Mouse (Mus musculus) forebrain, embryonic 10.5 days (tissue): ENCODE measurements at regions not wholly inside any gene's neighbourhood (a gene's known extent, or its start where the extent isn't known, plus 50 kb on each side); places are given as distances from the start of the nearest gene placed in this dataset.

Experiments used
- DNase-seq: peaks from one replicate; pipeline ENCODE4 v3.0.0-alpha.2; 2017; ENCODE audit warnings: low spot score; ENCODE audit errors: extremely low spot score
- H3K27ac ChIP-seq: fragments of 300-500 bp; sonication (generic); 2 replicates; pipeline ENCODE4 v1.5.1; 2016; ENCODE audit warnings: mild to moderate bottlenecking
- H3K27me3 ChIP-seq: fragments of 300-500 bp; sonication (generic); 2 replicates; pipeline ENCODE4 v1.6.1; 2016; ENCODE audit warnings: mild to moderate bottlenecking; ENCODE audit not compliant: poor library complexity, severe bottlenecking
- H3K36me3 ChIP-seq: fragments of 300-500 bp; sonication (generic); replicated peaks from 2 replicates; pipeline ENCODE4 v1.6.1; 2016; ENCODE audit warnings: mild to moderate bottlenecking, moderate library complexity
- H3K4me1 ChIP-seq: fragments of 300-500 bp; sonication (generic); 2 replicates; pipeline ENCODE4 v1.6.1; 2016
- H3K4me3 ChIP-seq: fragments of 300-500 bp; sonication (generic); 2 replicates; pipeline ENCODE4 v1.5.1; 2016; ENCODE audit warnings: mild to moderate bottlenecking, moderate library complexity
- H3K9me3 ChIP-seq: fragments of 300-500 bp; sonication (generic); 2 replicates; pipeline ENCODE4 v1.6.1; 2016; ENCODE audit warnings: mild to moderate bottlenecking, moderate library complexity
- WGBS: fragments of 180-500 bp; shearing (Covaris S2); methylation state at CpG from one replicate; pipeline ENCODE4 v1.1.7; 2016; 5-methylcytosine and 5-hydroxymethylcytosine counted together

DNA sequence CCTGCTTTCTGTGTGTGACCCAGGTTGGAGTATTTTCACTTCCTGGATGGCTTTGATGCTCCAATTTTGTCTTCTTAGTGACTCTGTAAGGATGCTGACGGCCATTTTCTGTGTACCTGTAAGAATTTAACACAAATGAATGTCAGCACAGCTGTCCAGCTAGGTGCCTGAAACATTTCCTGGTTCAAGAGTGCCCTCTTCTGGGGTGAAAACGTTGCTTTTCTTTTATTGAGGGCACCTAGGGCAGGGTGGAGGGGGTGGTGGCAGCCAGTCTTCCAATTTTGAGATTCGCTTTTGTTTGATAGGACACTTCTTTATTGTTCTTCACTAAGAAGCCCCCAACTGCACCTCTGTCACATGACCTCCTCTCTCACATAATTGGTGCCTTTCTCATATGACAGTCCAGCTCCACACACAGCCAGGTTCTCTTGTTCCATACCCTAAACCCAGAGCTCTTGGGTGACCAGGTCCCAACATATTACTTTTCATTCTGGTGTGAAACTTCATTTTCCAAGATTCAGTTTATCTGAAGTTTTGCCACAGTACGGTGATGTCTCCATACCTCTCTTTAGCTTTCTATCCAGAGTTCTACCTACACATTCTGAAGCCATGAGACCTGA, 505.6 kb downstream of the Tns1 start:
- Histone ChIP-seq H3K36me3 (no peaks in the 10 kb centered on the region), H3K9me3 (no peaks in the 10 kb centered on the region), H3K27me3 (no peaks in the 10 kb centered on the region), H3K4me1 (peaks cover 5% of the 10 kb centered on the region; the same call in 1 of the 2 replicates), H3K4me3 (no peak overlapping the region), H3K27ac (peak overlapping the region; percentile 48; the same call in 1 of the 2 replicates)
- 47% methylated on average over 4 of the region's 4 CpGs for WGBS
- peak; percentile 37 for DNase-seq

DNA sequence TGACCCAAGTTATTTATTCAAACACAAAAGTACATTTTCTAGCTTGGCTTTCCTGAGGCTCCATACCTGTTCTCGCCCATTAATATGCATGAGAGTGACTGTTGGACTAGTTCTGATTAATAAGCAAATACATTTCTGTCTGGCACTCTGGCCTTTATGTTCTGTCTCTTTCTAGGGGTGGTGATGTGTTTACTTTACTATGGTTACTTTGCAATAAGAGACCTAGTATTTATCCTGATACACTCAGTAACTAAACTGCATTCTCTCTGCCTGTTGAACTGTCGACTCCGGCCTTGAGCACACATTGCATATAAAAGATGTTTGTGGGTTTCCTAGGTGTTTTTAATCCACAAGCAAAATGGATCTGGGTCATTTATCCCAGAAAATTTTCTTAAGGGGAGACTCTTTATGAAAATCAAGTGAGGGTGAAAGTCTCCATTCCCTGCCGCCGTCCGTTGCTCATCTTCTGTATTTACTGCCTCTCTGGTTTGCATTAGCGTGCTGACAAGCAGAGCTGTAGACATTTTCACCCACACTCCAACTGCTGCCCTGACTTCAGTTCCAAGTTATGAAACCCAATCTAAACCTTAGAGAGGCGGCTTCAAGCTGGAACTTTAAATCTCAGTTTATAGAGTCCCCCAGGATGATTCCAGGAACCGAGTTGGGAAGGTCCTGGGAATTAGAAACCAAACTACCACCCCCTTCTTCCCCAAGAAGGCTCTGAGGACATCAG, 530.4 kb downstream of the Tns1 start:
- WGBS = 86% methylated on average over 9 of the region's 9 CpGs
- no peak overlapping the region for H3K27ac ChIP-seq
- no peak for DNase-seq
- H3K9me3 ChIP-seq = no peaks in the 10 kb centered on the region
- no peaks in the 10 kb centered on the region for H3K27me3 ChIP-seq
- no peaks in the 10 kb centered on the region for H3K36me3 ChIP-seq
- H3K4me1 ChIP-seq = peaks cover 20% of the 10 kb centered on the region
- H3K4me3 ChIP-seq = no peak overlapping the region

DNA sequence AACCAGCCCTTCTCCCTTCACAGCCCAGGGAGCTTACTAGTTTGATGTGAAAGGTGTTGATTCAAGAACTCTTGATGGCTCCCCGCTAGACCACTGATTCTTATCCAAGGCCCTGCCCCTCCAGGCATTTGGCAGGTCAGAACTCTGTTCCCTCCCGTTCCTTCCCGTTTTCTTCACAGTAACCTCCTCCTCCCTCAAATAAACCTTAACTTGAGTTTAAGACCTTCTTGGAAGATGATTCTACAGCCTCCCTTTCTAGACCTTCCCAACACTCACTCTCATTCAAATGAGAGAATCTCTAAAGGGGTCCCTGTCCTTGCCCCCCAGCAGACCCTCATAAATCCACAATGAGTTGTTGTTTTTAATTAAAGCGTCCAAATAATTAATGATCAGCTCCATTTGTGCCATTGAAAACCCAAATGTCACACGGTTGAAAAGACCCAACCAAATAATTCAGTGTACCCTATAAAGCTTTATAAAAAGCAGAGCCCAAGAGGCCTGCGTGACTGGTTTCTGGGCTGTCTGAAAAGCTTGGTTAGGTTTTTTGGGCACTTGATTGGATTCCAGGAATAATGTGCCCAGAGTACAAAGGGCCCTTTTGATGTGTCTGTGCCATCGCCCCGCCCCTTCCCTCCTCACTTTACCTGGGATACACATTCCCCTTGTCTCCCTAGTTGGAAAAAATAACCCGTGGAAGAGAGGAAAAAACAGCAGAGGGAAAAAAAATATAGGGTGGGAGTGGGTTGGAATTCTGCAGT, 532.7 kb downstream of the Tns1 start:
- WGBS = 73% methylated on average over 9 of the region's 9 CpGs
- no peak for DNase-seq
- no peaks in the 10 kb centered on the region for H3K36me3 ChIP-seq
- H3K27me3 ChIP-seq = no peaks in the 10 kb centered on the region
- H3K4me1 ChIP-seq = peaks cover 20% of the 10 kb centered on the region
- no peak overlapping the region; the same call in 1 of the 2 replicates for H3K27ac ChIP-seq
- no peak overlapping the region for H3K4me3 ChIP-seq
- no peaks in the 10 kb centered on the region for H3K9me3 ChIP-seq

DNA sequence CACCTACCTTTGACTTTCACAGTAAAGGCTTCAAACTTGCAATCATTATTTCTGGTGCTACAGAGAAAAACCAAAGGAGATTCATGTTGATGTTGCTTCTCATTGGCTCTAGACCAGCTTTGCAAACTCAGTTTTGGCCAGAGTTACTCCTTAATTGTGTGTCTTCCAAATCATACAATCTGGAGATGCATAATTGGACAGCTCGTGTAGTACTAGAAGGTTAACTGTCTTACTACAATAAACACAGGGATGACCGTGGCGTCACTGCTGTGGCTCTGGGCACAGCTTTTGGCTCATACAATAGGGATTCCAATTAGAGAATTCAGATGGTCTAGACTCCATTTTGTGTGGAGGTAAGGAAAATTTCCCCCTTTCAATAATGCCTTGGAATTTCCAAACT, 544.6 kb downstream of the Tns1 start:
- no peaks in the 10 kb centered on the region for H3K9me3 ChIP-seq
- WGBS = 88% methylated on average over 3 of the region's 3 CpGs
- H3K4me1 ChIP-seq = 0 out of 2 replicates have a peak, but pooled peaks cover 6% of the 10 kb centered on the region
- no peak overlapping the region for H3K4me3 ChIP-seq
- no peaks in the 10 kb centered on the region for H3K27me3 ChIP-seq
- H3K27ac ChIP-seq = no peak overlapping the region
- DNase-seq = no peak
- no peaks in the 10 kb centered on the region for H3K36me3 ChIP-seq

DNA sequence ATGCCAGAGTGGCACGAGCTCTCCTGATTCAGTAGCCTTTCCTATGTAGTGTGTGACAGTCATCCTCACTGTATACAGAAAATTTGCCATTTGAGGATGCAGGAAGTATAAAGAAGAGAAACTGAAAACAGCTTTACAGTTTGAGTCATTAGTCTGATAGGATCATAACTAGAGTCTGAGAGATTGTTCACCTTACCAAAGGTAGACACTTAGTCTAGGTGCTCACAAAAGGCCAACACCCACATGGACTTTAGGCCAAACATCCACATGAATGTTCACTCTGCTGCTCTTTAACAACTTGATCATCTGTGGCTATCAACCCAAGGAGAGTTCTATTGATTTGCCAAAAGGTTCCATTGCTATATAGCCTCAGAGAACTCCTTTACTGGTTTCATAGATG, 547.2 kb downstream of the Tns1 start:
- Histone ChIP-seq H3K4me1 (0 out of 2 replicates have a peak, but pooled peaks cover 6% of the 10 kb centered on the region), H3K4me3 (no peak overlapping the region), H3K27ac (no peak overlapping the region), H3K36me3 (no peaks in the 10 kb centered on the region), H3K9me3 (no peaks in the 10 kb centered on the region), H3K27me3 (no peaks in the 10 kb centered on the region)
- no peak for DNase-seq
- WGBS = 100% methylated on average over 1 of the region's 1 CpGs

DNA sequence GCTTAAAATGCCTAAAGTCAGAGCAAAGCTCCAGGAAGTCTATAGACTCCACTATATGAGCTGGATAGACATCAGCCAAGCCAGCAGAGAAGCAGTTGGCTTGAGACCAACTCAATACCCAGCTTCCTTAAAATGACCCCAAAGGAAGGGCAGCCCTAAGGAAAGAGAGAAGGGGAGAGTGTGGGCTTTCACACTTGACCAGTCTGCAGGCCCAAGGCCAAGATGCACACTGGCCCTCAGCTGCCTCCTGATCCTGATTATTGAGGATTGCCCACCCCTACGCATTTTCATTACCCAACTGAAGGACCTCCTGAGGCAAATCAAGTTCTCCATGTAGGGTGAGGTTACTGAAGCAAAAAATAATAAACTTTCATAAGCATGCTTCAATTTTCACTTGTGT, 548.6 kb downstream of the Tns1 start:
- WGBS = 82% methylated on average over 1 of the region's 1 CpGs
- Histone ChIP-seq H3K4me3 (no peak overlapping the region), H3K27ac (no peak overlapping the region), H3K27me3 (no peaks in the 10 kb centered on the region), H3K4me1 (0 out of 2 replicates have a peak, but pooled peaks cover 6% of the 10 kb centered on the region), H3K36me3 (no peaks in the 10 kb centered on the region), H3K9me3 (no peaks in the 10 kb centered on the region)
- no peak for DNase-seq

DNA sequence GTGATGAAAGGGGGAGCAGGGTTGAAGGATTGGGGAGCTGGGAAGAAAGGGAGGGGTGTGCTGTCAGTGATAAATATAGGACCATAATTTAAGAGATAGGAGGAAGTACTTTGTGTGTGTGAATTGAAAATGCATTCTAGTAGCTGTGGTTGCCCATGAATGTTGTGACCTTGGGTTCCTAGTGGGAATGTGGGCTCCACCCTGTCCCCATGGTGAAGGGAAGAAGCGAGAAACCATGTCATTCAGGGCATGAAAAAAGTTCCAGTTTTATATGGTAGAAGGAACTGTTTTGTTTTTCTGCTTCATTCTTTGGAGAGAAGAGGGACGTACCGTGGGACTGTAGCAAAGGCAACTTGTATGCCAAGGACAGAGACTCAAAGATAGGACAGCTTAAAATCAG, 553.3 kb downstream of the Tns1 start:
- Histone ChIP-seq H3K27ac (no peak overlapping the region), H3K9me3 (no peaks in the 10 kb centered on the region), H3K27me3 (no peaks in the 10 kb centered on the region), H3K4me3 (no peak overlapping the region), H3K4me1 (0 out of 2 replicates have a peak, but pooled peaks cover 3% of the 10 kb centered on the region), H3K36me3 (no peaks in the 10 kb centered on the region)
- no peak for DNase-seq
- 95% methylated on average over 3 of the region's 3 CpGs for WGBS

DNA sequence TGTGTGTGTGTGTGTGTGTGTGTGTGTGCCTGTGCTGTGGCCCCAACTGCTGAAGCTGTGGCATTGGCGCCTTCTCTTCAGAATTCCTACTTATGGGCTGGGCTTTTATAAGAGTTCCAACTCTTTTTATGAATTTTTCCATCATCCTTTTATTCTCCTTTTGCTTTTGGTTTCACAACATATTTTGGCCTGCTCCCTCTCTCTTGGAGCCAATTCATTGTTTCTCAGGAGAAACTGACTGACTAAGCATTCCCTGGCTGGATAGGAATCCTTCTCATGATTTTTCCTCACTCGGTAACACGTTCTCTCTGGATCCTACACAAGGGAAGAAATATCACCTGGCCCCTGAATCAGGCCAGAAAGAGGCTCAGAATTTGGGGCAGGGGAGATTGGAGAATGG, 551.1 kb upstream of the Tnp1 start:
- peaks cover 8% of the 10 kb centered on the region; the same call in 1 of the 2 replicates for H3K9me3 ChIP-seq
- no peaks in the 10 kb centered on the region for H3K4me1 ChIP-seq
- H3K27me3 ChIP-seq = no peaks in the 10 kb centered on the region
- WGBS = 96% methylated on average over 3 of the region's 3 CpGs
- no peaks in the 10 kb centered on the region for H3K36me3 ChIP-seq
- DNase-seq = no peak
- H3K4me3 ChIP-seq = no peak overlapping the region
- H3K27ac ChIP-seq = no peak overlapping the region

DNA sequence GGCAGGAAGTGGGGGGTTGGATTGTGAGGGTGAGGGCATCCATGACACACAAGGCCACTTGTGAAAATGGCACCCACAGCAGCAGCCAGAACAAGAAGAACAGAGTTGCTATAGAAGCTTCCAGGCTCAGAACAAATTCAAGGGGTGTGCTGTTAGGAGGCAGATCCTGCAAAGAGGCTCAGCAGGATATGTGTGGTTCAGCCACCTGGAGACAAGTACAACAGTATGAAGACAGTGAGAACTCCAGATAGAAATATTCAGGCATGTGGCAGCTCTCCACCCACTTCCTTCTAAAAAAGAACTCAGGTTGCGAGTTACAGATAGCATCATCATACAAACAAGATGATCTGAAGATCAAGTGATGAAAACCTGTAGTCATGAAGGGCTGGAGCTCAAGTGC, 544.9 kb upstream of the Tnp1 start:
- no peak overlapping the region for H3K27ac ChIP-seq
- WGBS = 87% methylated on average over 1 of the region's 1 CpGs
- H3K36me3 ChIP-seq = no peaks in the 10 kb centered on the region
- H3K4me3 ChIP-seq = no peak overlapping the region
- no peak for DNase-seq
- H3K9me3 ChIP-seq = peaks cover 8% of the 10 kb centered on the region; the same call in 1 of the 2 replicates
- no peaks in the 10 kb centered on the region for H3K27me3 ChIP-seq
- H3K4me1 ChIP-seq = no peaks in the 10 kb centered on the region

DNA sequence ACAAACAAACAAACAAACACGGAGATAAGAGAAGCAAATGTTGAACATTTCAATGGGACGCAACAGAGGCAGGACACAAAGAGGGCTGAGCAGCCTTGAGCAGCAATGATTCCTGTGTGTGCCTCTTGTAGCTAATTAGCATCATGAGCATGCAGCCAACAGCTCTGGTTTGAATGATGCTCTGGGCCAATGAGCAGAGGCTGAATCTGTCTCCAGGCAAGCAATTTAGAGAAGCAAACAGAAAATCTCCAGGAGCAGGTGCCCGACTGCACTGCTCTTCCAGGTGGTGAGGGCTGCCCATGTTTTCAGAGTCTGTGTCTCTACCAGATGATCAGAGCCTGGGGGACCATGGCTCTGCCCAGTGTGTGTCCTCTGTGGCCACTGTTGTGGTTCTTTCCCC, 532.2 kb upstream of the Tnp1 start:
- no peaks in the 10 kb centered on the region for H3K27me3 ChIP-seq
- H3K4me3 ChIP-seq = no peak overlapping the region
- no peak overlapping the region for H3K27ac ChIP-seq
- DNase-seq = no peak
- 88% methylated on average over 3 of the region's 3 CpGs for WGBS
- H3K4me1 ChIP-seq = peaks cover 6% of the 10 kb centered on the region; the same call in 1 of the 2 replicates
- no peaks in the 10 kb centered on the region for H3K36me3 ChIP-seq
- no peaks in the 10 kb centered on the region for H3K9me3 ChIP-seq

DNA sequence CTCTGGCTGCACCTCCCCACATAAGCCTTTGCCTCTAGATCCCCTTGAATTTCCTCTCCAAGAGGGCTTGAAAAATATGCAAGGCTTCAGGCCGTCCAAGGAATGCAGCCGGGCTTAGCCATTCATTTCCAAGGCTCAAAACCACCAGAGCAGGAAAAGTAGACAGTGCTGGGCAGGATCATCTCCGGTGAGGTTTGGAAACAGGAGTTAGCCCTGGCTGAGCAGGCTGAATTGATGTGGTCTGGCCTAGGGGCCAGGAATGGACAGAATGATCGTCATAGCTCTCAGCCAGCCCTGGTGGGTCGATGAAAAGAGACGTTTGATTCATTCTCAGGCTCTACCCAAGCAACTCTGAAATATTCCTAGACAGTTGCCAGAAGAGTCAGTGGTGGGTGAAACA, 529.7 kb upstream of the Tnp1 start:
- 0 out of 2 replicates have a peak overlapping the region, but pooled peaks have one; percentile 11 for H3K27ac ChIP-seq
- H3K9me3 ChIP-seq = no peaks in the 10 kb centered on the region
- no peaks in the 10 kb centered on the region for H3K36me3 ChIP-seq
- no peak overlapping the region for H3K4me3 ChIP-seq
- H3K27me3 ChIP-seq = no peaks in the 10 kb centered on the region
- peaks cover 16% of the 10 kb centered on the region for H3K4me1 ChIP-seq
- 71% methylated on average over 6 of the region's 6 CpGs for WGBS
- DNase-seq = no peak

DNA sequence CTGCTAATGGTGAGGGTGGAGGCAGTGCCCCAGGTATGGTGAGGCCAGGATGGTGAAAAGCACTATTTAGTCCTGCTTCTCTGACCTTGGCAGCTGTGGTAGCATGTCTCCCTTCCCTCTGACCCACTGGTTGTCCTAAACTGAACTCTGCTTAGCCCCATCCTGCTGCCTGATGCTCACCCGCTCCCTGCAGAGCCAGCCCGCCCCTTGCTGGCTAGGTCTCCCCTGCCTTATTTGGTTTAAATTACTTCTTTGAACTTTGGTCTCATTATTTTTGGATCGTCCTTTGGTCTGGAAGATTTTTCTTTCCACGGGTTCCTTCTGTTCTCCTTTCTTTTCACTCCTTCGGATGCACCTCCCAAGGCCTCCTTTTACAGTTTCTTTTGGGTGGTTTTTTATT, 525.7 kb upstream of the Tnp1 start:
- DNase-seq = no peak
- Histone ChIP-seq H3K27ac (0 out of 2 replicates have a peak overlapping the region, but pooled peaks have one; percentile 40), H3K9me3 (no peaks in the 10 kb centered on the region), H3K36me3 (no peaks in the 10 kb centered on the region), H3K4me3 (no peak overlapping the region), H3K4me1 (peaks cover 18% of the 10 kb centered on the region), H3K27me3 (no peaks in the 10 kb centered on the region)
- WGBS = 56% methylated on average over 5 of the region's 5 CpGs

DNA sequence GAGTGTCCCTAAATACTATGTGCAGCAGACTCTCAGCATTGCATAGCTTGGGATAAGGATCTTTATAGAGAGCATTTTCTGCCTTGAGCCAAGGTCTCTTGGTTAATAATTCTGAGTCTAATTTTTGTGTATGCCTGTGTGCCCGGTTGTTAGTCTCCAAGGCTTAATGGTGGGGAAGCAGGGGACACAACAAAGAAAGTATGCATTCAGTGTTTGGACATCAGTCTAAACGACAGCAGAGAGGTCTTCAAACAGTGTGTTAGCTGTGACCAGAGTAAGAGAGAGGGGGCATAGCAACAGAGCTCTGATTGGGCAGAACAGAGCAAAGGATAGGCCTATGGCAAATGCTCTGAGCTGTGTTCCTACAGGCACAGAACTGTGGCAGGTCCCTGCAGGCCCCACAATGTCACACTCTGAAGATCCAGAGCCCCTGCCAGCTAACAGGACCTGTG, 522.7 kb upstream of the Tnp1 start:
- H3K9me3 ChIP-seq = no peaks in the 10 kb centered on the region
- whole genome bisulfite sequencing = 68% methylated on average over 2 of the region's 2 CpGs
- peak; percentile 14 for DNase-seq
- no peaks in the 10 kb centered on the region for H3K27me3 ChIP-seq
- H3K4me3 ChIP-seq = no peak overlapping the region
- peaks cover 18% of the 10 kb centered on the region for H3K4me1 ChIP-seq
- no peaks in the 10 kb centered on the region for H3K36me3 ChIP-seq
- peak overlapping the region; percentile 58 for H3K27ac ChIP-seq
